Mouse (Mus musculus): ENCODE results near the gene Sergef.

DNA sequence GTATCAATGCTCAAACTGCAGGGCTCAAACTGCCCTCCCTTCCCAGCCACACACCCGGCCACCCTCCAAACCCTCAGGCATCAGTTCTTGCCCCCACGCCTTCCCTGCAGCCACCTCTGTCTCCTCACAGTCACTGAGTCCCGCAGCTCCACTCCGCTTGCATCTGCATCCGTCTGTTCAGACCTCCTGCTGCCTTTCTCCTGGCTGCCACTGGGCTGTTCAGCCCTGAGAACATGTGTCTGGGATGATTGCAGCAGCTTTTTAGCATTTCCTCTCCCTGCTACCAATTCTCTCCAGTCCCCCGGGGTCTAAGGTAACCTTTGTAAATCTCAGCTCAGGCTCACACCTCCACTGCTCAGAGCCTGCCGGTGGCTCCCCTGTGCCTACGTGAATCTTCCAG is 109.7 kb downstream of the Sergef start:
- no peak for TF ChIP-seq POLR2A (IDR thresholded peaks at IDR 0.05; ENCODE audit: extremely low read depth, insufficient read depth, low read length)
- no peak for TF ChIP-seq CTCF (IDR thresholded peaks at IDR 0.05; ENCODE audit: low read depth, low read length)

Data from liver, adult 2 months (tissue).